Mouse (Mus musculus): ENCODE measurements around the gene Ago1. TPM values are rescaled to one million over a fixed set of nuclear protein-coding genes. Genes with fewer than 3 reads are reported as not detected.

Gene Ago1
- polyA plus RNA-seq, 1 experiment from 2014 or later: 18.5 TPM

- Histone ChIP-seq H3K4me3 (no peak overlapping the region), H3K9ac (no peak overlapping the region), H3K27ac (no peak overlapping the region), H3K9me3 (replicated peaks) (no peaks in the 10 kb centered on the region), H3K4me2 (no peak overlapping the region), H3K27me3 (no peaks in the 10 kb centered on the region), H3K4me1 (no peaks in the 10 kb centered on the region), H3K36me3 (ENCODE audit: poor library complexity, severe bottlenecking) (peaks cover 41% of the 10 kb centered on the region)
- 91% methylated on average over 4 of the region's 4 CpGs for WGBS
- no peak for ATAC-seq
These were observed 25.0 kb upstream of the Ago1 start for GRCm38 (mm10) chr4:126493416-126493815.

GRCm38 (mm10) chr4:126491977-126492376 is 23.6 kb upstream of the Ago1 start:
- ATAC-seq: no peak
- Histone ChIP-seq H3K36me3 (ENCODE audit: poor library complexity, severe bottlenecking) (peaks cover 37% of the 10 kb centered on the region), H3K9me3 (replicated peaks) (no peaks in the 10 kb centered on the region), H3K27me3 (no peaks in the 10 kb centered on the region), H3K4me2 (no peak overlapping the region), H3K9ac (no peak overlapping the region), H3K4me1 (no peaks in the 10 kb centered on the region), H3K4me3 (no peak overlapping the region), H3K27ac (no peak overlapping the region)
- WGBS: 45% methylated on average over 5 of the region's 5 CpGs

DNA sequence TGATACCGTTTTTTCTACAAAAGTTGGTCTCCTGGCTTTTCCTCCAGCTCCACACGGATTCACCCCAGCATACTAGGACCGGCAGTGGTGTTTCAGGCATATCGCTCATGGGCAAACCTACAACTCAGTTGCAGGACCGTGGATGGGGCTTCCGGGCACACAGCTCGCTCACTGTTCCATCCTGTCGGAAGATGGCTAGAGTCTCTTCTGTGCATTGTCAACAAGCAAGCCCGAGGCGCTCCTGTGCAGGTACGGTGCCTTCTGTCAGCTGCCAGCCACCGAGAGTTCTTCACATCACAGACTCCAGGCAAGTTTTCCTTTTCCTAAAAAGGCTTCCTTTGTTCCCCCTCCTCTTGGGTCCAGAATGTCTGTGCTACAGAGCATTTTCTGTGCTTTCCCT is 22.3 kb upstream of the Ago1 start:
- peak overlapping the region; percentile 14; the same call in 1 of the 2 replicates for H3K9ac ChIP-seq
- H3K4me1 ChIP-seq: no peaks in the 10 kb centered on the region
- H3K4me2 ChIP-seq: no peak overlapping the region
- no peak overlapping the region for H3K4me3 ChIP-seq
- no peaks in the 10 kb centered on the region for H3K27me3 ChIP-seq
- 84% methylated on average over 12 of the region's 12 CpGs for WGBS
- H3K36me3 ChIP-seq (ENCODE audit: poor library complexity, severe bottlenecking): peaks cover 27% of the 10 kb centered on the region
- ATAC-seq: no peak
- no peak overlapping the region for H3K27ac ChIP-seq
- H3K9me3 ChIP-seq (replicated peaks): no peaks in the 10 kb centered on the region

- H3K27me3 ChIP-seq: no peaks in the 10 kb centered on the region
- no peak for ATAC-seq
- H3K9me3 ChIP-seq (replicated peaks): no peaks in the 10 kb centered on the region
- peaks cover 22% of the 10 kb centered on the region for H3K36me3 ChIP-seq (ENCODE audit: poor library complexity, severe bottlenecking)
- H3K4me1 ChIP-seq: no peaks in the 10 kb centered on the region
- H3K27ac ChIP-seq: no peak overlapping the region
- 87% methylated on average over 5 of the region's 5 CpGs for WGBS
- no peak overlapping the region for H3K4me2 ChIP-seq
- H3K4me3 ChIP-seq: no peak overlapping the region
- H3K9ac ChIP-seq: no peak overlapping the region
These were observed 21.4 kb upstream of the Ago1 start for GRCm38 (mm10) chr4:126489811-126490210.

DNA sequence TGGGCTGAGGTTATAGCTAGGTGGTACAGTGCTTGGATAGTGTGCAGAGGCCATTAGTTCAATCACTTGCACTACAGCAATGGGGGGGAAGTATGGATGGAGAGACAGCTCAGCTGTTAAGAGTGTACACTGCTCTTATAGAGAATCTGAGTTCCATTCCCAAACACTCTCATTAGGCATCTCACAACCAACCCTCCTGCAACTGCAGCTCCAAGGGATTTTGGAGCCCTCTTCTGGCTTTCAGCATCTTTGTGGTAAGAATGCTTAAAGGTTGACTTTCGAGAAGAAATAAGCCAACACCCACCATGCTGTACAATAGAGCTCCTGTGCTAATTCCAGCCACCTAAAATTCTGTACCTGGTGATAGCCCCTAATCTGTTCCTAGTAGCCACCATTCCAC is 17.8 kb upstream of the Ago1 start:
- Histone ChIP-seq H3K9me3 (replicated peaks) (no peaks in the 10 kb centered on the region), H3K4me3 (no peak overlapping the region), H3K27ac (no peak overlapping the region), H3K9ac (no peak overlapping the region), H3K36me3 (ENCODE audit: poor library complexity, severe bottlenecking) (peaks cover 8% of the 10 kb centered on the region; the same call in 1 of the 2 replicates), H3K4me2 (no peak overlapping the region), H3K4me1 (no peaks in the 10 kb centered on the region), H3K27me3 (no peaks in the 10 kb centered on the region)
- ATAC-seq: no peak
- 86% methylated on average over 1 of the region's 1 CpGs for WGBS

GRCm38 (mm10) chr4:126485065-126485464 is 16.7 kb upstream of the Ago1 start:
- no peak overlapping the region for H3K9ac ChIP-seq
- H3K9me3 ChIP-seq (replicated peaks): no peaks in the 10 kb centered on the region
- no peak overlapping the region for H3K27ac ChIP-seq
- 85% methylated on average over 2 of the region's 2 CpGs for WGBS
- no peaks in the 10 kb centered on the region for H3K36me3 ChIP-seq (ENCODE audit: poor library complexity, severe bottlenecking)
- H3K4me2 ChIP-seq: no peak overlapping the region
- no peaks in the 10 kb centered on the region for H3K27me3 ChIP-seq
- no peak overlapping the region for H3K4me3 ChIP-seq
- no peaks in the 10 kb centered on the region for H3K4me1 ChIP-seq
- no peak for ATAC-seq

DNA sequence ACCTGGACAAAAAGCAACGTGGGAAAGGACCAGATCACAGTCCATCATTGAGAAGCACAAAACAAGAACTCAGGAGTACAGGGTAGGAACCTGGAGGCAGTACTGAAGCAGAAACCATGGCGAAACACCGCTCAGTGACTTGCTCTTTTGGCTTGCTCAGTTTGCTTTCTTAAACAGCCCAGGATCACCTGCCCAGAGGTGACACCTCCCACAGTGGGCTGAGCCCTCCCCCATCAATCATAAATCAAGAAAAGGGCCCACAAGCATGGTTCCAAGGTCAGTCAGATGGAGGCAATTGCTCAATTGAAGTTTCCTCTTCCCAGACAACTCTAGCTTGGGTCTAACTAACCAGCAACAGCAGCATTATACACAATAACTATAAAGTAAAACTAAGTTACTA is 15.5 kb upstream of the Ago1 start:
- Histone ChIP-seq H3K4me3 (no peak overlapping the region), H3K27ac (no peak overlapping the region), H3K36me3 (ENCODE audit: poor library complexity, severe bottlenecking) (no peaks in the 10 kb centered on the region), H3K9ac (no peak overlapping the region), H3K4me2 (no peak overlapping the region), H3K4me1 (no peaks in the 10 kb centered on the region), H3K27me3 (no peaks in the 10 kb centered on the region), H3K9me3 (replicated peaks) (no peaks in the 10 kb centered on the region)
- WGBS: 87% methylated on average over 3 of the region's 3 CpGs
- ATAC-seq: no peak

DNA sequence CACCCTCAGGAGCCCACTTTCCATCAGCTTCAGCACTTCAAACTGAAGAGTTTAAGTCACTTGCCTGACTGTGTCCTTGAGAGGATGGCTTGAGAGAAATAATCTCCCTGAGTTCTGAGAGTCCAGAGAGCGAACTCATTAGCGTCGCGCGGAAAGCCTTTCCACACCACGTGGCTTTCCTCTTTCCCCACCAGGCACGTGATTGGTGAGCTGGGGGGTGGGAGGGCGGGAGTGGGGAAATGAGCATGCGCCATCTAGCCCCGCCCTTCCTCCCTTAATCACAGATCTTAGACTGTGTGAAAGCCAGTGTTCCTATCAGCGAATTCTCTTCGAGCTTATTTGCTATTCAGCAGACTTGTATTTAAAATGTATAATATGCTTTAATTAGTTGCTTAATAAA is 14.6 kb upstream of the Ago1 start:
- ATAC-seq: no peak
- H3K27me3 ChIP-seq: no peaks in the 10 kb centered on the region
- no peaks in the 10 kb centered on the region for H3K4me1 ChIP-seq
- H3K36me3 ChIP-seq (ENCODE audit: poor library complexity, severe bottlenecking): no peaks in the 10 kb centered on the region
- no peak overlapping the region for H3K27ac ChIP-seq
- H3K9ac ChIP-seq: no peak overlapping the region
- H3K4me3 ChIP-seq: no peak overlapping the region
- H3K9me3 ChIP-seq (replicated peaks): no peaks in the 10 kb centered on the region
- no peak overlapping the region for H3K4me2 ChIP-seq
- 80% methylated on average over 12 of the region's 12 CpGs for WGBS

GRCm38 (mm10) chr4:126481461-126481860 is 13.1 kb upstream of the Ago1 start:
- WGBS: 97% methylated on average over 5 of the region's 5 CpGs
- Histone ChIP-seq H3K9me3 (replicated peaks) (no peaks in the 10 kb centered on the region), H3K27ac (no peak overlapping the region), H3K4me2 (no peak overlapping the region), H3K9ac (no peak overlapping the region), H3K36me3 (ENCODE audit: poor library complexity, severe bottlenecking) (no peaks in the 10 kb centered on the region), H3K27me3 (no peaks in the 10 kb centered on the region), H3K4me3 (no peak overlapping the region), H3K4me1 (no peaks in the 10 kb centered on the region)
- no peak for ATAC-seq

- Histone ChIP-seq H3K27me3 (no peaks in the 10 kb centered on the region), H3K4me1 (no peaks in the 10 kb centered on the region), H3K27ac (no peak overlapping the region), H3K9ac (no peak overlapping the region), H3K9me3 (replicated peaks) (no peaks in the 10 kb centered on the region), H3K4me3 (no peak overlapping the region), H3K4me2 (no peak overlapping the region), H3K36me3 (ENCODE audit: poor library complexity, severe bottlenecking) (no peaks in the 10 kb centered on the region)
- ATAC-seq: no peak
- 89% methylated on average over 3 of the region's 3 CpGs for WGBS
These were observed 11.9 kb upstream of the Ago1 start for GRCm38 (mm10) chr4:126480288-126480687.

DNA sequence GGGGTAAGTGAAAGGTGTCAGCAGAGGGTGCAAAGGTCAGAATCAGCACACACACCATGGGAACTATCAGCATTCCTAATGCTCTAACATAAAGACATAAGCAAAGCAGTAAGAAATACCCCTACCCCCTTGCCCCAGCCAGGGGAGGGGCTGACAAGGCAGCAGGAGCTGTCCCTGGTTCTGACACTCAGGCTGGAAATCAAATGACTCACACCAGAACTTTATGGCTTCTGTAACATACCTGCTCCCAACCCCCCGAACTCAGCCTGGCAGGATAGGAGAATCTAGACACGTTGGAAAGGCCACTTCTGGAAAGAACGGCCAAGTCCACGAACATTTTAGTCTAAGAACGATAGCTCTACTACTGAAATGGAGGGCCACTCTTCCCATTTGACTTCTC is 4.6 kb upstream of the Ago1 start:
- no peaks in the 10 kb centered on the region for H3K36me3 ChIP-seq (ENCODE audit: poor library complexity, severe bottlenecking)
- H3K4me2 ChIP-seq: no peak overlapping the region
- ATAC-seq: no peak
- peaks cover 9% of the 10 kb centered on the region for H3K4me1 ChIP-seq
- no peak overlapping the region for H3K4me3 ChIP-seq
- WGBS: 53% methylated on average over 5 of the region's 5 CpGs
- no peaks in the 10 kb centered on the region for H3K9me3 ChIP-seq (replicated peaks)
- no peak overlapping the region for H3K9ac ChIP-seq
- H3K27ac ChIP-seq: no peak overlapping the region
- H3K27me3 ChIP-seq: no peaks in the 10 kb centered on the region

GRCm38 (mm10) chr4:126469334-126469733 is 951 bp upstream of the Ago1 start:
- Histone ChIP-seq H3K9ac (no peak overlapping the region; the same call in 1 of the 2 replicates), H3K36me3 (ENCODE audit: poor library complexity, severe bottlenecking) (no peaks in the 10 kb centered on the region), H3K27ac (no peak overlapping the region; the same call in 1 of the 2 replicates), H3K27me3 (no peaks in the 10 kb centered on the region), H3K9me3 (replicated peaks) (no peaks in the 10 kb centered on the region), H3K4me3 (no peak overlapping the region), H3K4me2 (peak overlapping the region; percentile 77; the same call in 1 of the 2 replicates), H3K4me1 (peaks cover 42% of the 10 kb centered on the region)
- no peak for ATAC-seq
- 71% methylated on average over 1 of the region's 1 CpGs for WGBS

- Histone ChIP-seq H3K4me3 (peak overlapping the region; percentile 93), H3K9ac (peak overlapping the region; percentile 97), H3K36me3 (ENCODE audit: poor library complexity, severe bottlenecking) (no peaks in the 10 kb centered on the region)
These were observed 542 bp upstream of the Ago1 start for GRCm38 (mm10) chr4:126468925-126469324.

More at GRCm38 (mm10) chr4:126468925-126469324, 542 bp upstream of the Ago1 start:
- 8% methylated on average over 8 of the region's 8 CpGs for WGBS
- ATAC-seq: no peak
- H3K27me3 ChIP-seq: no peaks in the 10 kb centered on the region
- H3K27ac ChIP-seq: peak overlapping the region; percentile 98
- peaks cover 46% of the 10 kb centered on the region for H3K4me1 ChIP-seq
- H3K4me2 ChIP-seq: peak overlapping the region; percentile 77
- no peaks in the 10 kb centered on the region for H3K9me3 ChIP-seq (replicated peaks)

All from forebrain, embryonic 13.5 days (tissue).